Mouse (Mus musculus) stomach, embryonic 16.5 days (tissue): ENCODE data around the gene Ppm1h. TPM values are rescaled to one million over a fixed set of nuclear protein-coding genes. Genes with fewer than 3 reads are reported as not detected.

Source experiments
- ATAC-seq: fragments of 200-750 bp; cut with Nextera tagmentation; 2 replicates; pipeline ENCODE4 v1.8.0; 2017; ENCODE audit warnings: moderate number of reproducible peaks, moderate TSS enrichment; ENCODE audit not compliant: insufficient read depth, low FRiP score
- H3K27ac ChIP-seq: fragments of 300-500 bp; sonication (generic); 2 replicates; pipeline ENCODE4 v1.5.1; 2014; ENCODE audit warnings: low read length
- H3K27me3 ChIP-seq: fragments of 300-500 bp; sonication (generic); 2 replicates; pipeline ENCODE4 v1.6.1; 2014; ENCODE audit warnings: low read length, control low read depth, mixed read lengths; ENCODE audit not compliant: control insufficient read depth, insufficient read depth
- H3K36me3 ChIP-seq: fragments of 300-500 bp; sonication (generic); 2 replicates; pipeline ENCODE4 v1.6.1; 2014; ENCODE audit warnings: low read length; ENCODE audit not compliant: control insufficient read depth, insufficient read depth
- H3K4me1 ChIP-seq: fragments of 300-500 bp; sonication (generic); 2 replicates; pipeline ENCODE4 v1.6.1; 2014; ENCODE audit warnings: low read length, control low read depth, mixed read lengths; ENCODE audit not compliant: control insufficient read depth, insufficient read depth
- H3K4me2 ChIP-seq: fragments of 300-500 bp; sonication (generic); 2 replicates; pipeline ENCODE4 v1.6.1; 2014; ENCODE audit warnings: low read depth, low read length, mixed read lengths
- H3K4me3 ChIP-seq: fragments of 300-500 bp; sonication (generic); replicated peaks from 2 replicates; pipeline ENCODE4 v1.5.1; 2014; ENCODE audit warnings: mild to moderate bottlenecking, low read length
- H3K9ac ChIP-seq: fragments of 300-500 bp; sonication (generic); 2 replicates; pipeline ENCODE4 v1.6.1; 2014; ENCODE audit warnings: low read length
- H3K9me3 ChIP-seq: fragments of 300-500 bp; sonication (generic); replicated peaks from 2 replicates; pipeline ENCODE4 v1.6.1; 2016; ENCODE audit warnings: low read length, control low read depth; ENCODE audit not compliant: control insufficient read depth
- WGBS: fragments of 180-500 bp; shearing (Covaris S2); extraction: QIAGEN DNeasy Blood & Tissue Kit; methylation state at CpG from one replicate; pipeline ENCODE4 v1.1.7; 2014; 5-methylcytosine and 5-hydroxymethylcytosine counted together
- polyA plus RNA-seq: library from polyadenylated mRNA; unstranded; fragments of >200 nt; fragmentation: Nextera tagmentation; extraction: Ambion mirVana; gene quantifications from 2 replicates; pipeline ENCODE4 v1.2.1, GENCODE M21; 2015

Gene Ppm1h
- polyA plus RNA-seq, 1 experiment from 2014 or later, result 10.3 TPM

DNA sequence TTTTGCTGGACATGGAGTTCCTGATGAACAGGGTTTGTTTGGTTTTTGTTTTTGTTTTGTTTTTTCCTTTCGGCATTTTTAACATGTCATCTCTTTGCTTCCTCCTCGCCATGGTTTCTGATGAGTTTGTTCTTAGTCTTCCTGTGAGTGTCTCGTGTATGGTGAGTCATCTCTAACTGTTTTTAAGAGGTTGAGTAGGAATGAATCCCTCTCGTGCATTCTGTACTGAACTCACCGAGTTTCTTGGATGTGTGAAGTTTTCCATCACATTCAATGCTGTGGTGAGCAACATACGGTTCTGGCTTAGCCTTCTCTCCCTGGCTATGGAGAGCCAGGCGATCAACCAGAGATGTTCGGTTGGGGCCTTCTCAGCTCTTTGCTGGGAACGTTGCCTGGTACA lies 275.0 kb downstream of the Ppm1h start:
- Histone ChIP-seq H3K9ac (no peak overlapping the region), H3K27me3 (no peaks in the 10 kb centered on the region), H3K36me3 (no peaks in the 10 kb centered on the region), H3K4me1 (no peaks in the 10 kb centered on the region), H3K27ac (no peak overlapping the region), H3K4me3 (no peak overlapping the region), H3K9me3 (no peaks in the 10 kb centered on the region), H3K4me2 (no peak overlapping the region)
- ATAC-seq, result no peak
- WGBS, result 82% methylated on average over 9 of the region's 9 CpGs

DNA sequence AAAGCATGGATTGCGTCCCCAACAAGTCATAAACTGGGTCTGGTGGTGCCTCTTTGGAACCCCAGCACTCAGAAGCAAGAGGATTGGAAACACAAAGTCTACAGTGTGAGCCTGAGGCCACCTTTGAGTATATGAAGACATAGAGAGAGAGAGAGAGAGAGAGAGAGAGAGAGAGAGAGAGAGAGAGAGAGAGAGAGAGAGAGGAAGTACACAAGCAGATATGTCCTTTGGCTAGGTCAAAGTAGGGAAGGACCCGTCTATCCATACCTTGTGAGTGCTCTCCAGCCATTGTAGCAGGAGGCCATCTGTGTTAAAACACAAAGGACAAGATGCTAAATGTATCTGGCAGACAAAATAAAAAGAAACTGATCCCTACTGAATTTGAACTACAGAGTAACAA lies 279.4 kb downstream of the Ppm1h start:
- no peak overlapping the region for H3K4me2 ChIP-seq
- H3K4me1 ChIP-seq, result peaks cover 8% of the 10 kb centered on the region
- H3K27ac ChIP-seq, result no peak overlapping the region
- peaks cover 2% of the 10 kb centered on the region; the same call in 1 of the 2 replicates for H3K27me3 ChIP-seq
- H3K9me3 ChIP-seq, result no peaks in the 10 kb centered on the region
- no peak for ATAC-seq
- no peak overlapping the region for H3K9ac ChIP-seq
- H3K36me3 ChIP-seq, result no peaks in the 10 kb centered on the region
- WGBS, result 81% methylated on average over 2 of the region's 2 CpGs
- no peak overlapping the region for H3K4me3 ChIP-seq

DNA sequence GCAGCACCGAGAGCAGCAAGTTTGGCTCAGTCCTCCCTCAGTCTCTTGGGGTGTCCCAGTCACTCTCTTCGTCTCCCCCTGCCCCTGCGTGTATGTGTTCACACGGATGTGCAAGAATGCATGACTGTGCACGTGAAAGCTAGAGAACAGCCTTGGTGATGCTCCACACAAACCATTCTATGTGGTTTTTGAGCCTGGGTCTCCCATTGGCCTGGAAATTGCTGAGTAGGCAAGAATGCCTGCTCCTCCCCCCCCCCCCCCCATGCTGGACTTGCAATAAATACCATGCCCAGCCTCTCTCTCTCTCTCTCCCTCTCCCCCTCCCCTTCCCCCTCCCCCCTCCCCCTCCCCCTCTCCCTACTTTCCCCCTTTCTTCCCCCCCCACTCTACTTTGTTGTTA lies 280.1 kb downstream of the Ppm1h start:
- WGBS, result 87% methylated on average over 5 of the region's 5 CpGs
- H3K36me3 ChIP-seq, result no peaks in the 10 kb centered on the region
- no peaks in the 10 kb centered on the region for H3K9me3 ChIP-seq
- H3K4me3 ChIP-seq, result no peak overlapping the region
- no peak overlapping the region for H3K27ac ChIP-seq
- peaks cover 10% of the 10 kb centered on the region for H3K4me1 ChIP-seq
- H3K9ac ChIP-seq, result no peak overlapping the region
- ATAC-seq, result no peak
- no peak overlapping the region for H3K4me2 ChIP-seq
- peaks cover 2% of the 10 kb centered on the region; the same call in 1 of the 2 replicates for H3K27me3 ChIP-seq

DNA sequence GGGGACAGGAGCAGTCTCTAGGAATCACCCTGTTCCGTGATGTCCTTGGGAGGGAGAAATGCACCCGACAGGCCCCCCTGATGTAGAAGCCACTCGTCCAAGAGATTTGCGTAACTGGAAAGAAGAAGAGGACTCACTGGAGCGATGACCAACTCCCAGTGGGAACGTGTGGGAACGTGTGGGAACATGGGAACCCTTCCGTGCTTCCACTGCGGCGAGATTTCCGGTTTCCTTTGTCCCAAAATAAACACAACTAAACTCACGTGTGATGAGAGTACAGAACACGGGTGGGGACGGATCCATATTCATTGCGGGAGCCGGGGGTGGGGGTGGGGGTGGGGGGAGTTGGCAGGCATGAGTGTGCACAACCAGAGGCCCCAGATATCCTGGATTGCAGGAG lies 281.7 kb downstream of the Ppm1h start:
- 78% methylated on average over 16 of the region's 16 CpGs for whole genome bisulfite sequencing
- H3K4me2 ChIP-seq, result 0 out of 2 replicates have a peak overlapping the region, but pooled peaks have one; percentile 41
- no peak overlapping the region; the same call in 1 of the 2 replicates for H3K9ac ChIP-seq
- no peak overlapping the region for H3K4me3 ChIP-seq
- ATAC-seq, result no peak
- no peaks in the 10 kb centered on the region for H3K9me3 ChIP-seq
- H3K4me1 ChIP-seq, result peaks cover 16% of the 10 kb centered on the region
- H3K27ac ChIP-seq, result no peak overlapping the region
- H3K36me3 ChIP-seq, result no peaks in the 10 kb centered on the region
- peaks cover 2% of the 10 kb centered on the region; the same call in 1 of the 2 replicates for H3K27me3 ChIP-seq

- no peak overlapping the region for H3K27ac ChIP-seq
- H3K4me2 ChIP-seq, result peak overlapping the region; percentile 41
- H3K4me3 ChIP-seq, result 0 out of 2 replicates have a peak overlapping the region, but pooled peaks have one; percentile 13
- ATAC-seq, result 0 out of 2 replicates have a peak, but pooled peaks have one; percentile 29
- no peak overlapping the region; the same call in 1 of the 2 replicates for H3K9ac ChIP-seq
- H3K27me3 ChIP-seq, result peaks cover 2% of the 10 kb centered on the region; the same call in 1 of the 2 replicates
- H3K9me3 ChIP-seq, result no peaks in the 10 kb centered on the region
- H3K4me1 ChIP-seq, result peaks cover 16% of the 10 kb centered on the region
- no peaks in the 10 kb centered on the region for H3K36me3 ChIP-seq
- 44% methylated on average over 16 of the region's 16 CpGs for WGBS
Observed at GRCm38 (mm10) chr10:122960738-122961137, 282.2 kb downstream of the Ppm1h start.

GRCm38 (mm10) chr10:122961494-122961893 lies 282.9 kb downstream of the Ppm1h start:
- H3K36me3 ChIP-seq, result no peaks in the 10 kb centered on the region
- ATAC-seq, result no peak
- no peaks in the 10 kb centered on the region for H3K9me3 ChIP-seq
- H3K4me3 ChIP-seq, result no peak overlapping the region
- no peak overlapping the region for H3K27ac ChIP-seq
- peaks cover 2% of the 10 kb centered on the region; the same call in 1 of the 2 replicates for H3K27me3 ChIP-seq
- H3K4me1 ChIP-seq, result peaks cover 16% of the 10 kb centered on the region
- no peak overlapping the region for H3K4me2 ChIP-seq
- H3K9ac ChIP-seq, result no peak overlapping the region
- WGBS, result 48% methylated on average over 9 of the region's 9 CpGs

- peaks cover 2% of the 10 kb centered on the region; the same call in 1 of the 2 replicates for H3K27me3 ChIP-seq
- no peak overlapping the region for H3K4me3 ChIP-seq
- no peak overlapping the region for H3K27ac ChIP-seq
- H3K9ac ChIP-seq, result no peak overlapping the region
- H3K4me1 ChIP-seq, result peaks cover 16% of the 10 kb centered on the region
- no peaks in the 10 kb centered on the region for H3K36me3 ChIP-seq
- H3K9me3 ChIP-seq, result no peaks in the 10 kb centered on the region
- no peak for ATAC-seq
- WGBS, result 78% methylated on average over 9 of the region's 9 CpGs
- H3K4me2 ChIP-seq, result no peak overlapping the region
Observed at GRCm38 (mm10) chr10:122962651-122963050, 284.1 kb downstream of the Ppm1h start.

GRCm38 (mm10) chr10:122963463-122964240 lies 285.1 kb downstream of the Ppm1h start:
- Histone ChIP-seq H3K9ac (peak overlapping the region; percentile 50), H3K9me3 (no peaks in the 10 kb centered on the region), H3K4me2 (peak overlapping the region; percentile 42), H3K27ac (no peak overlapping the region), H3K4me3 (0 out of 2 replicates have a peak overlapping the region, but pooled peaks have one; percentile 2), H3K27me3 (peaks cover 2% of the 10 kb centered on the region; the same call in 1 of the 2 replicates), H3K36me3 (no peaks in the 10 kb centered on the region), H3K4me1 (peaks cover 16% of the 10 kb centered on the region)
- ATAC-seq, result no peak
- WGBS, result 14% methylated on average over 21 of the region's 21 CpGs

- no peak for ATAC-seq
- Histone ChIP-seq H3K9me3 (no peaks in the 10 kb centered on the region), H3K27me3 (peaks cover 2% of the 10 kb centered on the region; the same call in 1 of the 2 replicates), H3K4me1 (peaks cover 16% of the 10 kb centered on the region), H3K4me2 (peak overlapping the region; percentile 42), H3K27ac (no peak overlapping the region), H3K9ac (peak overlapping the region; percentile 50), H3K36me3 (no peaks in the 10 kb centered on the region), H3K4me3 (no peak overlapping the region)
- 44% methylated on average over 4 of the region's 4 CpGs for WGBS
Observed at GRCm38 (mm10) chr10:122964241-122964636, 285.7 kb downstream of the Ppm1h start.
